Mouse (Mus musculus) heart, embryonic 16.5 days (tissue): ENCODE results near the gene Tmem14a. TPM values are rescaled to one million over a fixed set of nuclear protein-coding genes. Genes with fewer than 3 reads are reported as not detected.
"Not testable (repeated sequence)": the region's sequence is repeated elsewhere in the genome, so short reads cannot be mapped to it uniquely, and the experiment has no call there.

Experiments used
- ATAC-seq: fragments of 200-750 bp; cut with Nextera tagmentation; replicated peaks from 2 replicates; pipeline ENCODE4 v1.8.0; 2017; ENCODE audit warnings: moderate number of reproducible peaks; ENCODE audit not compliant: insufficient read depth, low FRiP score; ENCODE audit errors: extremely low read depth
- H3K27ac ChIP-seq: fragments of 300-500 bp; sonication (generic); 2 replicates; pipeline ENCODE4 v1.5.1; 2014; ENCODE audit warnings: mild to moderate bottlenecking, low read length, control low read depth, moderate library complexity
- H3K27me3 ChIP-seq: fragments of 300-500 bp; sonication (generic); 2 replicates; pipeline ENCODE4 v1.6.1; 2014; ENCODE audit warnings: low read length, mixed read lengths; ENCODE audit not compliant: control insufficient read depth, insufficient read depth
- H3K36me3 ChIP-seq: fragments of 300-500 bp; sonication (generic); 2 replicates; pipeline ENCODE4 v1.6.1; 2014; ENCODE audit not compliant: control insufficient read depth, insufficient read depth
- H3K4me1 ChIP-seq: fragments of 300-500 bp; sonication (generic); 2 replicates; pipeline ENCODE4 v1.6.1; 2014; ENCODE audit warnings: low read length, mixed read lengths; ENCODE audit not compliant: control insufficient read depth, insufficient read depth
- H3K4me2 ChIP-seq: fragments of 300-500 bp; sonication (generic); 2 replicates; pipeline ENCODE4 v1.6.1; 2014; ENCODE audit warnings: low read depth, mild to moderate bottlenecking, control low read depth, low read length
- H3K4me3 ChIP-seq: fragments of 300-500 bp; sonication (generic); 2 replicates; pipeline ENCODE4 v1.5.1; 2014; ENCODE audit warnings: mild to moderate bottlenecking, control low read depth, low read length
- H3K9ac ChIP-seq: fragments of 300-500 bp; sonication (generic); 2 replicates; pipeline ENCODE4 v1.6.1; 2014; ENCODE audit warnings: low read length, control low read depth
- H3K9me3 ChIP-seq: fragments of 300-500 bp; sonication (generic); replicated peaks from 2 replicates; pipeline ENCODE4 v1.6.1; 2016; ENCODE audit warnings: low read length; ENCODE audit not compliant: control insufficient read depth
- whole genome bisulfite sequencing: fragments of 180-500 bp; shearing (Covaris S2); extraction: QIAGEN DNeasy Blood & Tissue Kit; methylation state at CpG from one replicate; pipeline ENCODE4 v1.1.7; 2014; 5-methylcytosine and 5-hydroxymethylcytosine counted together
- polyA plus RNA-seq: library from polyadenylated mRNA; unstranded; fragments of >200 nt; fragmentation: Nextera tagmentation; extraction: Ambion mirVana; gene quantifications from 2 replicates; pipeline ENCODE4 v1.2.1, GENCODE M21; 2015

The Tmem14a gene
- polyA plus RNA-seq, 1 experiment from 2014 or later = 10.3 TPM

DNA sequence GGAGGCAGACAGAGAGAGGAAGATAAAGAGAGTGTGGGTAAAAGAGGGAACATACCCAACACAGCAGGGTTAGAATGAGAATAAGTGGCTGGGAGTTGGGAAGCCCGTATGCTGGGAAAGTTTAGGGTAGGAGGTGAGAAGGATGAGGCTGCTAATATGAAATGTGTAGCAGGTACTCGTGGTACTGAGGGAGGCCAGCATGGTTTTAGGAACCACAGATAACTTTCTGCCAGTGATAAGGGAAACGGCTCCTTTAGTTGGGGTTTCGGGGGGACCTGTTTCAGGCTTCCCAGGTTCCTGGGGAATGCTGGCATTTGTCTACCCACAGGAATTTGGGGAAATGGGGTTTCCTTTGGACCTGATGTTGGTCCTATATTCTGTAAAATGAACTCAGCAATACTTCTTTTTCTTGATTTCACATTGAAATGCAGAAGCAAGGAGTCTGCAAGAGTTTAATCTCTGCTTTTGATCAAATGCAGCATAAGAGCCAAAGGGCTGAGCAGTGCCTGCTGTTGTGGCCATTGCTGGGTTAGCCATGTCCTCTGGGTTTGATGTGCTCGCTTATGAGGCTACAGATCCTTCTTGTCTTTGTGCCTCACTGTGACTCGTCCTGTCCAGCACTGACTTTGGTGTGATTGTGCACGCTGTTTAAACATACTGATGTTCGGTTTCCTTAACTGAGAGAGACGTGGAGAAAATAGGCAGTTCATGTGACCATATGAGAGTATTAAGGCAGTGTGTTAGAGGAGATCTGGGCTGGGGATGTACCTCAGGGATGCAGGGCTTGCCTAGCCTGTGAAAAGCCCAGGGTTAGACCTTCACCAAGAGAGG is 30.4 kb downstream of the Tmem14a start:
- 74% methylated on average over 9 of the region's 9 CpGs for WGBS
- H3K9me3 ChIP-seq = no peaks in the 10 kb centered on the region
- no peaks in the 10 kb centered on the region for H3K4me1 ChIP-seq
- H3K9ac ChIP-seq = no peak overlapping the region
- H3K4me2 ChIP-seq = no peak overlapping the region
- no peak overlapping the region for H3K4me3 ChIP-seq
- no peaks in the 10 kb centered on the region for H3K36me3 ChIP-seq
- no peak overlapping the region for H3K27ac ChIP-seq
- ATAC-seq = no peak
- no peaks in the 10 kb centered on the region for H3K27me3 ChIP-seq

DNA sequence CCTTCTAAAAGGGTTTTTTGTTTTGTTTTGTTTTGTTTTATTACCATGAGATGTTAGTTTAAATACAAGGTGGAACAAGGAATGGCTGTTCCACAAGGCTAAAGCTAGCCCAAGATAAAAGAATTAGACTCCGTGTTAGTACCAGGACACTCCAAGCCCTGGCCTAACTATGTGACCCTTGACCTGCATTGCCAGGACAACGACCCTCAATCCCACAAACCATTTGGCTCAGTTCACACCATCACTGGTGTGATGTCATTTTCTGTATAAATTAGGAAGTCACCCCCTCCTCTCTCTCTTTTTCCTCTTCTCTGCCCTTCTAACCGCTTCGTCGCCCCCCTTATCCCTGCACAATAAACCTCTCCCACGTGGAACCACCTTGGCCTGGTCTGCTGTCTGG is 33.3 kb downstream of the Tmem14a start:
- 80% methylated on average over 6 of the region's 6 CpGs for WGBS
- Histone ChIP-seq H3K4me3 (no peak overlapping the region), H3K4me2 (no peak overlapping the region), H3K36me3 (no peaks in the 10 kb centered on the region), H3K27me3 (no peaks in the 10 kb centered on the region), H3K27ac (no peak overlapping the region), H3K4me1 (no peaks in the 10 kb centered on the region), H3K9ac (no peak overlapping the region), H3K9me3 (no peaks in the 10 kb centered on the region)
- no peak for ATAC-seq

DNA sequence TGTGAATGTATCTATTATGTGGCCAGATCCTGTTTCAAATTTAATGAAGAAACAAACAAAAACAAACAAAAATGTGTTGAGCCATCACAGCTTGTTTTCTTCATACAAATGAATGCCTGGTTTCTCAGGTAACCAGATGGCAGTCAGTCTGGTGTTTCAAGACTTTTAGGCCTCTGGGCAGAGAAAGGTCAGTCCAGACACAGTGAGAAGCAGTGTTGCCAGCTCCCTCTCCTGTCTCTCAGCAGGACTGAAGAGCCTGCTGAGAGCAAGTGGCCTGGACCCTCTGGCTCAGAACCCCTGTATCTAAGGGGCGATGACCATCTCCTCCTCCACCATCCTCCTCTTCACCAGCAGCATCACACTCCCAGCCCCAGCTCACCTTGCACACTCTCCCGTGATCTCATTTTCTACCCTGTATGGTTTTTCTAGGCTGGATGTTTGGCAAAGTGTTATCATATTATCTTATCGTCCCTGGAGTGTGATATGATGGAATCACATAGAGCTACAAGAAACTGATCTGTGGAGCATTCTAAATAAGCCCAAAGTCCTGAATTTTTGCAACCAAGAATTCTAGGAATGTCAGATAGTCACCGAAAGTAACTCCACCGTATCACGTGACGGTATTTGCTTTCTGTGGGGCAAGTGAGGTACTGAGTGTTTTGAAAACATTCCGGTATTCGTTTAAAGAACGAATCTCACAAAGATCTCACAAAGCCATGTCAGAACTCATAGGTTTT is 34.4 kb downstream of the Tmem14a start:
- H3K36me3 ChIP-seq = no peaks in the 10 kb centered on the region
- H3K27ac ChIP-seq = no peak overlapping the region
- no peak overlapping the region for H3K4me3 ChIP-seq
- H3K9me3 ChIP-seq = no peaks in the 10 kb centered on the region
- WGBS = 60% methylated on average over 10 of the region's 10 CpGs
- H3K4me2 ChIP-seq = no peak overlapping the region
- ATAC-seq = no peak
- no peak overlapping the region for H3K9ac ChIP-seq
- no peaks in the 10 kb centered on the region for H3K4me1 ChIP-seq
- no peaks in the 10 kb centered on the region for H3K27me3 ChIP-seq

DNA sequence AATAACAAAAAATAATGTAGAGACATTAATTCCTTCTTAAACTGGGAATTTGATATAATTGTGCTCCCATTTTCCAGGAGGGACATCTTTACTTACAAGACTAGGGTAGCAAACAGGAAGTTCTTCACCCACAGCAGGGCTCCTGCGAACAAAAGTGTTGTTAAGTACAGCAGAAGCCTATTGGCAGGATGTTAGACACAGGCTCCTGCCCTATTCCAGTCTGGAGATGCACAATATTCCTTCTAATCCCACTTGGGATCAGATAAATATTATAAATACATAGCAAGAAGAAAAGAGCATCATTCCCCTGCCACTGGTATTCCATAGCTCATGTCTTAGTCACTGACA is 34.9 kb downstream of the Tmem14a start:
- Histone ChIP-seq H3K9me3 (no peaks in the 10 kb centered on the region), H3K9ac (no peak overlapping the region), H3K4me1 (no peaks in the 10 kb centered on the region), H3K4me3 (no peak overlapping the region), H3K36me3 (no peaks in the 10 kb centered on the region), H3K4me2 (no peak overlapping the region), H3K27ac (no peak overlapping the region), H3K27me3 (no peaks in the 10 kb centered on the region)
- 89% methylated on average over 1 of the region's 1 CpGs for WGBS
- no peak for ATAC-seq

DNA sequence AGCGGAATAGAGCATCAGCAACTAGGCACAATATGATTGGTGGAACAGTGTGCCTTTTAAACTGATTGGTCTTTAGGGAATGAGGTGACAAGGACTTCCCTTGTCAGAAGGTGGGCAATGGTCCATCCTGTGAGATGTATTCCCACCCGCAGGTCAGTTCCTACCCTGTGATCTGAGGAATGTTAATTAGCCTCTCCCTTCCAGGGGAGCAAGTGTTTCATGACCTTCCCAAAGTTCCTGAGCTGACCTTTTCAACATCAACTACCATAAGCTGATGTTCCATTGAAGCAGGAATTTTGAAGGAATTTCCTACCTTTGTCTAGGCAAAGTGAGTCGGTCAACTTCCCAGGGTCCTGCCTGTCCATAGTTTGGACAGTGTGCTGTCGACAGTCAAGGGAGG is 35.5 kb downstream of the Tmem14a start:
- no peak for ATAC-seq
- H3K9me3 ChIP-seq = no peaks in the 10 kb centered on the region
- H3K4me1 ChIP-seq = no peaks in the 10 kb centered on the region
- no peak overlapping the region for H3K4me2 ChIP-seq
- H3K9ac ChIP-seq = no peak overlapping the region
- 57% methylated on average over 4 of the region's 4 CpGs for WGBS
- H3K36me3 ChIP-seq = no peaks in the 10 kb centered on the region
- H3K4me3 ChIP-seq = no peak overlapping the region
- H3K27me3 ChIP-seq = no peaks in the 10 kb centered on the region
- H3K27ac ChIP-seq = no peak overlapping the region

DNA sequence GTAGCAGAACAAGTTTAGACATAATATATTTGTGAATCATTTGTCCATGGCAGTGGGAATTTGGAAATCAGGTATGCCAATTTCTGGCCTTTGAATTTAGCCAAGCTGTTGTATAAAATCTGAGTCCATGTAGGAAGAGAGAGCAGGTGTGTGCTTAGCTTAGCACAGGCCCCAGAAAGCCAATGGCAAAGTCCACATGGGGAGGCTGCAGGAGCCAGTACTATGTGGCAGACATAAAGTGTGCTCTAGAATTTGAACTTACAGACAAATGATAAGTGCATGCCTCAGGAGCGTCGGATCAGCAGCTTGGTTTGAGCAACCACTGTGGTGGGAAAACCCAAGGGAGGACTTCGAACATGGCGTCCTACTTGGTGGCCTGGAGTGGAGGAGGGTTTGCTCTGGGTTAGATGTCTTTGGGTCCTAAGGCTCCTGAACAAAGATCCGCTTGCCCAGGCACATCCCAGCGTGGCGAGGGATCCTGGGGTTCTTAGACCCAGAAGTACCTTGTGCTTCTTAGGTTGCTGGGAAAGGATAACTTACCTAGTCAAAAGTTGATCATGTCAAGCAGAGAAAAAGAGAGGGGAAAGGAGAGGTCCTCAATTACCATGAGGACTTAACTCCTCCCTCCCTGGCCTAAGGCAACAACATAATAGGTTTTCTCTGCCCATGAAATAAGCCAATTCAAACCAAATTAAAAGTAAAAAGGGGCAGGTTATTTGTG is 37.4 kb downstream of the Tmem14a start:
- Histone ChIP-seq H3K4me1 (no peaks in the 10 kb centered on the region), H3K4me2 (no peak overlapping the region), H3K4me3 (no peak overlapping the region), H3K27ac (no peak overlapping the region), H3K36me3 (no peaks in the 10 kb centered on the region), H3K9me3 (no peaks in the 10 kb centered on the region), H3K9ac (no peak overlapping the region), H3K27me3 (no peaks in the 10 kb centered on the region)
- no peak for ATAC-seq
- WGBS = 88% methylated on average over 7 of the region's 7 CpGs

DNA sequence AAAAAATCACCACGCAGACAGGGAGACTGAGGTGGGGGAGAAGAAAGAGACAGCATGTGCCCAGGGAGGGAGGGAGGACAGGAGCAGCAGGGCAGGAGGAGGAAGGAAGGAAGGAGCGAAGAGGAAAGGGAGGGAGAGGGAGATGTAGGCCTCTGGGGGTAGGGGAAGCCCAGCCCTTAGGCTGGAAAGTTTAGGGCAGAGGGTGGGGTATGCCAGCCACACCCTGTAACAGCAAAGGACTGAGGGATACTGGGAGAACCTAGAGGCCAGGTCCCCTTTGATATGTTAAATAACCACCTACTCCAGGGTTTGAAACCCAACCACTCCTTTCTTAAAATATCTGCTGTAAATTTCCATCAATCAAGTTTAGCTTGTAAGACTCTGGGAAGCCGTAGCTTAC is 38.0 kb downstream of the Tmem14a start:
- H3K4me1 ChIP-seq = no peaks in the 10 kb centered on the region
- H3K9ac ChIP-seq = no peak overlapping the region
- H3K27ac ChIP-seq = no peak overlapping the region
- no peak overlapping the region for H3K4me3 ChIP-seq
- ATAC-seq = no peak
- WGBS = 47% methylated on average over 3 of the region's 3 CpGs
- H3K9me3 ChIP-seq = no peaks in the 10 kb centered on the region
- no peaks in the 10 kb centered on the region for H3K27me3 ChIP-seq
- no peak overlapping the region for H3K4me2 ChIP-seq
- no peaks in the 10 kb centered on the region for H3K36me3 ChIP-seq

DNA sequence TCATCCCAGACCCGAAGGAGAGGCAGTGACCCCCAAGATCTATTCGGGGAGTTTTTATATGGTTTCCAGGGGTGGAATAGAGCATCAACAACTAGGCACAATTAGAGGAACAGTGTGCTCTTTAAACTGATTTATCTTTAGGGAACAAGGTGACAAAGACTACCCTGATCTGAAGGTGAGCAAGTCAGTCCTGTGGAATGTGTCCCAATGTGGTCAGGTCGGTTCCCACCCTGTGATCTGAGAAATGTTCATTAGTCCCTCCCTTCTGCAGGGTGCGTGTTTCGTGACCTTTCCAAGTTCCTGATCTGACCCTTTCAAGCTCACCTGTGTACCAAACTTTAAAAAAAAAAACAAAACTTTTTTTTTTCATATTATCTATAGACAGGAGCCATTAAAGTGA is 38.5 kb downstream of the Tmem14a start:
- no peak overlapping the region for H3K4me2 ChIP-seq
- H3K36me3 ChIP-seq = no peaks in the 10 kb centered on the region
- no peaks in the 10 kb centered on the region for H3K27me3 ChIP-seq
- H3K4me3 ChIP-seq = no peak overlapping the region
- no peak for ATAC-seq
- WGBS = 75% methylated on average over 5 of the region's 5 CpGs
- H3K27ac ChIP-seq = no peak overlapping the region
- H3K9me3 ChIP-seq = no peaks in the 10 kb centered on the region
- H3K9ac ChIP-seq = no peak overlapping the region
- no peaks in the 10 kb centered on the region for H3K4me1 ChIP-seq

DNA sequence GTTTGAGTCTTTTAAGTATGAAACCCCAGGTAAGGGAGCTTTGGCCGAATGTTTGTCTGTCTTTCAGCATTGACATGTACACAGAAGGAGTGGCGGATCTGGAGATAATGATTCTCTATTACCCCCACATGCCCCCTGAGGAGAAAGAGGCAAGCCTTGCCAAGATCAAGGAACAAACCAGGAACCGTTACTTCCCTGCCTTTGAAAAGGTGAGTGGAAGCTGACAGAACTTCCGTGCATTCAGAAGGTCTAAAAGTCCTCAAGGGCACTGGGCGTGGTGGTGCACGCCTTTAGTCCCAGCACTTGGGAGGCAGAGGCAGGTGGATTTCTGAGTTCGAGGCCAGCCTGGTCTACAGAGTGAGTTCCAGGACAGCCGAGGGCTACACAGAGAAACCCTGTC is 41.6 kb downstream of the Tmem14a start:
- H3K4me3 ChIP-seq, H3K9ac ChIP-seq, H3K4me2 ChIP-seq, H3K27me3 ChIP-seq, H3K9me3 ChIP-seq, H3K36me3 ChIP-seq, H3K4me1 ChIP-seq, ATAC-seq, H3K27ac ChIP-seq: not testable (repeated sequence)
- 82% methylated on average over 8 of the region's 8 CpGs for WGBS
